Mouse (Mus musculus) thymus, adult 2 months (tissue): ENCODE data around the gene Pla2g1b. TPM values are rescaled to one million over a fixed set of nuclear protein-coding genes. Genes with fewer than 3 reads are reported as not detected.
A peak's percentile ranks its signal among the peaks of the same experiment; 100 is the strongest.
"Not testable (repeated sequence)": the region's sequence is repeated elsewhere in the genome, so short reads cannot be mapped to it uniquely, and the experiment has no call there.

Experiments used
- DNase-seq: peaks from one replicate; pipeline ENCODE4 v3.0.0; 2021
- H3K27ac ChIP-seq: fragments of 200-500 bp; 2 replicates; pipeline ENCODE4 v1.5.1; 2012; ENCODE audit warnings: low read length, control low read depth; ENCODE audit not compliant: control insufficient read depth, insufficient read depth
- H3K27me3 ChIP-seq: fragments of 200-500 bp; 2 replicates; pipeline ENCODE4 v1.6.1; 2012; ENCODE audit warnings: mild to moderate bottlenecking, low read length, moderate library complexity, mixed read lengths; ENCODE audit not compliant: control insufficient read depth, insufficient read depth
- H3K36me3 ChIP-seq: fragments of 200-500 bp; 2 replicates; pipeline ENCODE4 v1.6.1; 2012; ENCODE audit warnings: mild to moderate bottlenecking, low read length, moderate library complexity; ENCODE audit not compliant: control insufficient read depth, insufficient read depth
- H3K4me1 ChIP-seq: fragments of 200-500 bp; replicated peaks from 2 replicates; pipeline ENCODE4 v1.6.1; 2012; ENCODE audit warnings: low read length; ENCODE audit not compliant: control insufficient read depth, insufficient read depth
- H3K4me3 ChIP-seq: fragments of 200-500 bp; 2 replicates; pipeline ENCODE4 v1.5.1; 2012; ENCODE audit warnings: mild to moderate bottlenecking, low read length, control low read depth, moderate library complexity; ENCODE audit not compliant: control insufficient read depth, insufficient read depth
- CTCF ChIP-seq: fragments of 200-500 bp; IDR thresholded peaks from 2 replicates; pipeline ENCODE4 v1.5.1; 2012; ENCODE audit warnings: mild to moderate bottlenecking, control low read depth, low read length, moderate library complexity, borderline replicate concordance; ENCODE audit not compliant: control insufficient read depth, poor library complexity, insufficient read depth; ENCODE audit errors: extremely low read depth
- POLR2A ChIP-seq: fragments of 200-500 bp; IDR thresholded peaks from 2 replicates; pipeline ENCODE4 v1.6.1; 2012; ENCODE audit warnings: mild to moderate bottlenecking, low read length, control low read depth, moderate library complexity; ENCODE audit not compliant: control insufficient read depth, poor library complexity, insufficient read depth; ENCODE audit errors: extremely low read depth
- WGBS: fragments of 180-500 bp; shearing (Covaris S2); methylation state at CpG from one replicate; pipeline ENCODE4 v1.1.7; 2018; 5-methylcytosine and 5-hydroxymethylcytosine counted together
- polyA plus RNA-seq: library from polyadenylated mRNA; depleted of rRNA; stranded (reverse); fragments of >200 nt; gene quantifications from 2 replicates; pipeline ENCODE4 v1.2.3, GENCODE M21; 2012

The Pla2g1b gene
- polyA plus RNA-seq, 1 experiment, result 1.2 TPM

GRCm38 (mm10) chr5:115513721-115514120, 47.7 kb downstream of the Pla2g1b start:
- no peak for TF ChIP-seq POLR2A
- TF ChIP-seq CTCF, result no peak
- H3K36me3 ChIP-seq, result no peaks in the 10 kb centered on the region
- no peak overlapping the region for H3K4me3 ChIP-seq
- no peak overlapping the region for H3K27ac ChIP-seq
- H3K27me3 ChIP-seq, result no peaks in the 10 kb centered on the region
- DNase-seq, result no peak
- 97% methylated on average over 16 of the region's 16 CpGs for WGBS
- H3K4me1 ChIP-seq, result peaks cover 63% of the 10 kb centered on the region

GRCm38 (mm10) chr5:115514346-115514745, 48.3 kb downstream of the Pla2g1b start:
- 88% methylated on average over 6 of the region's 6 CpGs for WGBS
- Histone ChIP-seq H3K27me3 (no peaks in the 10 kb centered on the region), H3K4me1 (peaks cover 63% of the 10 kb centered on the region), H3K36me3 (no peaks in the 10 kb centered on the region), H3K4me3 (no peak overlapping the region), H3K27ac (no peak overlapping the region)
- no peak for TF ChIP-seq POLR2A
- no peak for TF ChIP-seq CTCF
- no peak for DNase-seq

GRCm38 (mm10) chr5:115514896-115515587, 49.0 kb downstream of the Pla2g1b start:
- Histone ChIP-seq H3K27me3 (no peaks in the 10 kb centered on the region), H3K27ac (peak overlapping the region; percentile 23; the same call in 1 of the 2 replicates), H3K4me1 (peaks cover 58% of the 10 kb centered on the region), H3K4me3 (no peak overlapping the region), H3K36me3 (no peaks in the 10 kb centered on the region)
- no peak for DNase-seq
- TF ChIP-seq POLR2A (no peak), CTCF (no peak)
- 67% methylated on average over 20 of the region's 20 CpGs for WGBS

- DNase-seq, result peak; percentile 45
- H3K27me3 ChIP-seq, result no peaks in the 10 kb centered on the region
- H3K4me1 ChIP-seq, result peaks cover 68% of the 10 kb centered on the region
- peak overlapping the region; percentile 75 for H3K27ac ChIP-seq
- WGBS, result 8% methylated on average over 32 of the region's 32 CpGs
- TF ChIP-seq POLR2A (0 out of 2 replicates have a peak, but pooled peaks have one; percentile 23), CTCF (no peak)
- H3K36me3 ChIP-seq, result no peaks in the 10 kb centered on the region
- peak overlapping the region; percentile 45 for H3K4me3 ChIP-seq
Measured at GRCm38 (mm10) chr5:115516081-115516907, 50.2 kb downstream of the Pla2g1b start.

GRCm38 (mm10) chr5:115516908-115517307, 50.8 kb downstream of the Pla2g1b start:
- Histone ChIP-seq H3K27ac (peak overlapping the region; percentile 75; the same call in 1 of the 2 replicates), H3K27me3 (no peaks in the 10 kb centered on the region), H3K36me3 (no peaks in the 10 kb centered on the region), H3K4me3 (no peak overlapping the region), H3K4me1 (peaks cover 69% of the 10 kb centered on the region)
- WGBS, result 23% methylated on average over 7 of the region's 7 CpGs
- TF ChIP-seq POLR2A, result no peak
- no peak for DNase-seq

- 12% methylated on average over 9 of the region's 9 CpGs for WGBS
- TF ChIP-seq POLR2A, result no peak
- no peak for TF ChIP-seq CTCF
- H3K27ac ChIP-seq, result peak overlapping the region; percentile 5; the same call in 1 of the 2 replicates
- H3K27me3 ChIP-seq, result no peaks in the 10 kb centered on the region
- no peak overlapping the region for H3K4me3 ChIP-seq
- H3K36me3 ChIP-seq, result no peaks in the 10 kb centered on the region
- peaks cover 74% of the 10 kb centered on the region for H3K4me1 ChIP-seq
- DNase-seq, result peak; percentile 27
Measured at GRCm38 (mm10) chr5:115517501-115517900, 51.4 kb downstream of the Pla2g1b start.

- not testable (repeated sequence) for DNase-seq
- 96% methylated on average over 8 of the region's 8 CpGs for WGBS
Measured at GRCm38 (mm10) chr5:115518214-115518613, 52.2 kb downstream of the Pla2g1b start.

More at GRCm38 (mm10) chr5:115518214-115518613, 52.2 kb downstream of the Pla2g1b start:
- not testable (repeated sequence) for H3K36me3 ChIP-seq, H3K27ac ChIP-seq, H3K4me3 ChIP-seq, H3K27me3 ChIP-seq
- H3K4me1 ChIP-seq, result peaks cover 81% of the 10 kb centered on the region
